Mouse (Mus musculus) heart, embryonic 11.5 days (tissue): ENCODE data around the gene Ccl2. TPM values are rescaled to one million over a fixed set of nuclear protein-coding genes. Genes with fewer than 3 reads are reported as not detected.

Experiments used
- ATAC-seq: fragments of 200-750 bp; cut with Nextera tagmentation; replicated peaks from 2 replicates; pipeline ENCODE4 v1.8.0; 2017; ENCODE audit warnings: moderate library complexity; ENCODE audit not compliant: insufficient number of reproducible peaks, low FRiP score, low TSS enrichment
- H3K27ac ChIP-seq: fragments of 300-500 bp; sonication (generic); 2 replicates; pipeline ENCODE4 v1.5.1; 2014; ENCODE audit warnings: mild to moderate bottlenecking, low read depth, low read length
- H3K27me3 ChIP-seq: fragments of 300-500 bp; sonication (generic); 2 replicates; pipeline ENCODE4 v1.6.1; 2014; ENCODE audit warnings: mild to moderate bottlenecking, low read length, mixed read lengths; ENCODE audit not compliant: control insufficient read depth, insufficient read depth
- H3K36me3 ChIP-seq: fragments of 300-500 bp; sonication (generic); 2 replicates; pipeline ENCODE4 v1.6.1; 2014; ENCODE audit warnings: mild to moderate bottlenecking, low read length, moderate library complexity, mixed read lengths; ENCODE audit not compliant: control insufficient read depth, insufficient read depth
- H3K4me1 ChIP-seq: fragments of 300-500 bp; sonication (generic); 2 replicates; pipeline ENCODE4 v1.6.1; 2014; ENCODE audit warnings: low read length; ENCODE audit not compliant: control insufficient read depth, insufficient read depth
- H3K4me2 ChIP-seq: fragments of 300-500 bp; sonication (generic); 2 replicates; pipeline ENCODE4 v1.6.1; 2014; ENCODE audit warnings: mild to moderate bottlenecking, moderate library complexity
- H3K4me3 ChIP-seq: fragments of 300-500 bp; sonication (generic); 2 replicates; pipeline ENCODE4 v1.5.1; 2014; ENCODE audit warnings: low read depth, low read length
- H3K9ac ChIP-seq: fragments of 300-500 bp; sonication (generic); 2 replicates; pipeline ENCODE4 v1.6.1; 2014; ENCODE audit warnings: mild to moderate bottlenecking, low read depth, low read length, moderate library complexity
- H3K9me3 ChIP-seq: fragments of 300-500 bp; sonication (generic); replicated peaks from 2 replicates; pipeline ENCODE4 v1.6.1; 2016; ENCODE audit warnings: low read length; ENCODE audit not compliant: control insufficient read depth
- WGBS: fragments of 180-500 bp; shearing (Covaris S2); extraction: QIAGEN DNeasy Blood & Tissue Kit; methylation state at CpG from one replicate; pipeline ENCODE4 v1.1.7; 2014; ENCODE audit not compliant: insufficient replicate concordance; 5-methylcytosine and 5-hydroxymethylcytosine counted together
- polyA plus RNA-seq: library from polyadenylated mRNA; unstranded; fragments of >200 nt; fragmentation: Nextera tagmentation; extraction: Ambion mirVana; gene quantifications from 2 replicates; pipeline ENCODE4 v1.2.1, GENCODE M21; 2014

The Ccl2 gene
- polyA plus RNA-seq, 1 experiment from 2014 or later = 8.2 TPM

GRCm38 (mm10) chr11:82072984-82073383 is 37.6 kb downstream of the Ccl2 start:
- Histone ChIP-seq H3K9me3 (no peaks in the 10 kb centered on the region), H3K4me3 (no peak overlapping the region), H3K27me3 (no peaks in the 10 kb centered on the region), H3K9ac (no peak overlapping the region), H3K27ac (no peak overlapping the region), H3K4me1 (no peaks in the 10 kb centered on the region), H3K36me3 (no peaks in the 10 kb centered on the region), H3K4me2 (no peak overlapping the region)
- ATAC-seq = no peak
- 67% methylated on average over 3 of the region's 3 CpGs for WGBS

- Histone ChIP-seq H3K9ac (no peak overlapping the region), H3K4me3 (no peak overlapping the region), H3K9me3 (no peaks in the 10 kb centered on the region), H3K27me3 (no peaks in the 10 kb centered on the region), H3K4me2 (no peak overlapping the region), H3K27ac (no peak overlapping the region), H3K4me1 (no peaks in the 10 kb centered on the region), H3K36me3 (no peaks in the 10 kb centered on the region)
- WGBS = 73% methylated on average over 3 of the region's 3 CpGs
- no peak for ATAC-seq
Measured at GRCm38 (mm10) chr11:82073686-82074085, 38.3 kb downstream of the Ccl2 start.

DNA sequence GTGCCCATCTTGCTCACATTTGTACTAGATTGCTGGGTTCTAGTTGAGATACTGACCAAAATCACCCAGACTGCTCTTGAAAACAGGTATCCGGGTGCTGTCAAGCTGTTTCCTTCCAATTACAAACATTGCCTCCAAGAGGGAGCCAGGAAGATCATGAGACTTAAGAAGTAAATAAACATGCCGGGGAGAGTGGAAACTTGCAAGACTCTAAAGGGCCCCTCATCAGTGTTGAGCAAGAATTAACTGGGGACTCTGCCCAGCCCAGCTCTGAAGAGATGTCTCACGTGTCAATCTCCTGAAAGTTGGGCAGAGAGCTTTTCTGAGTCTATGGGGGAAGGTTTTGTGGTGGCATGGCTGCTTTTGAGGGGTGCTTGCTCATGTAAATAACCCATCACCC is 41.7 kb downstream of the Ccl2 start:
- H3K4me3 ChIP-seq = no peak overlapping the region
- 62% methylated on average over 3 of the region's 3 CpGs for WGBS
- no peak overlapping the region for H3K27ac ChIP-seq
- no peak for ATAC-seq
- no peak overlapping the region for H3K4me2 ChIP-seq
- no peaks in the 10 kb centered on the region for H3K4me1 ChIP-seq
- no peaks in the 10 kb centered on the region for H3K27me3 ChIP-seq
- no peaks in the 10 kb centered on the region for H3K36me3 ChIP-seq
- H3K9me3 ChIP-seq = no peaks in the 10 kb centered on the region
- no peak overlapping the region for H3K9ac ChIP-seq

DNA sequence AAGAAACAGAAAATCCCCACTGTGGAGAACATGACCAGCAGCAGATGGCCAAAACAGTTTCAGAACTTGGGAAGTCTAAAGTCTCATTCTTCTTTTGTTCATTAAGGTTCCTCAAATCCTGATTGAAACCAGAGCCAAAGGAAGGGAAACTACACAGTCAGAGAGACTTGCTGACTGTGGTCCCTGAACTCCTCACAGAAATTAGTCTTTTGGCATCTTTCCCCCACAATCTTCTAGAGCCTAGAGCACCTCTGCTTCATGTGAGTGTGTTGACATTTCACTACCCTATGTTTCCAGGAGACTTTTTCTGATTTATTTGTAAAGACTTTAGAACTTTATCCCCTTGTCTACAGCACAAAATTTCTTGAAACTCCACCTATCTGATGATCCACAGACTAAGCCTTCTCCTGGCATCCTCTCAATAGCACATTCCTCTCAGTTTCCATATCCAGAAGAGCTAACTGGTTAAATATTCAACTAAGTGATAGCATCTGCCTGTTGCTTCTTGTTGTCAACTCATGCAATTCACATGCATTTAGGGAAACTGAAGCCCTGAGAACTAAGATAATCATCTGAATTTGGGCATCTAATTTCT is 42.9 kb downstream of the Ccl2 start:
- no peak overlapping the region for H3K4me3 ChIP-seq
- H3K4me2 ChIP-seq = no peak overlapping the region
- no peak overlapping the region for H3K27ac ChIP-seq
- no peak for ATAC-seq
- no peak overlapping the region for H3K9ac ChIP-seq
- no peaks in the 10 kb centered on the region for H3K9me3 ChIP-seq
- H3K36me3 ChIP-seq = no peaks in the 10 kb centered on the region
- H3K27me3 ChIP-seq = no peaks in the 10 kb centered on the region
- H3K4me1 ChIP-seq = no peaks in the 10 kb centered on the region

DNA sequence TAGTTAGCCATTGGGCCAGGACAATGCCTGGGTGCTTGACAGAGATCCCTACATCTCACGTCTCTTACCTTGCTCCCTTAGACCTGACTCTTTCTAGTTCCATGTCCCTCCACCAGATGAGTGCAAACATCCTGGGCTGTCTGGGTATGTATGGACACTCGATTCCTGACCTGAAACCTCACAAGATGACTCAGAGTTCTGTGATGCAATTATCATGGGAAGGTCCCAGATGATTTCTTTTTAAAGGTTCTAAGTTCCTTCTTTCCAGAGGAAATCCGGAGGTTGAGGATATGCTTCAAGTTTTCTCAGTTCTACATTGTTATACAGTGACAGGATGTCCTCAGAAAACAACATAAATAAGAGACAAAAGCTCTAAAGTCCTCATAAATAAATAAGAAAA is 45.5 kb downstream of the Ccl2 start:
- H3K4me1 ChIP-seq = no peaks in the 10 kb centered on the region
- WGBS = 67% methylated on average over 3 of the region's 3 CpGs
- ATAC-seq = no peak
- no peak overlapping the region for H3K4me2 ChIP-seq
- no peak overlapping the region for H3K27ac ChIP-seq
- H3K9ac ChIP-seq = no peak overlapping the region
- no peak overlapping the region for H3K4me3 ChIP-seq
- H3K36me3 ChIP-seq = no peaks in the 10 kb centered on the region
- H3K27me3 ChIP-seq = no peaks in the 10 kb centered on the region
- no peaks in the 10 kb centered on the region for H3K9me3 ChIP-seq

DNA sequence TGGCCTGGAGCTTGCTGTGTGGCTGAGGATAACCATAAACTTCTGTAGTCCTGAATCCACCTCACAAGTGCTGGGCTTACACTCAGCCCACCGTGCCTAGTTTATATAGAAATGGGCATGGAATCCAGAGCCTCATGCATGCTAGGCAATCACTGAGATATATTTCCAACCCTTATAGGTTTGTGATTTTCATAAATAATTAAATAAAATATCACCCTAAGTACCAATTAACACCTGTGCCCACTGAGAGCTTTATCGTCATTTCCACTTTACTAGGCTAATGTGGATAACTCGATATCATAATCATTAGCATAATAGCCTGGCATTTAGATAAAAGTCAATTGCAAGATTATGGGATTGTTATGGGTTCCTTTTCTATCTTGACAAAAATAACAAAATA is 49.0 kb downstream of the Ccl2 start:
- Histone ChIP-seq H3K27me3 (no peaks in the 10 kb centered on the region), H3K9ac (no peak overlapping the region), H3K27ac (no peak overlapping the region), H3K36me3 (no peaks in the 10 kb centered on the region), H3K4me1 (no peaks in the 10 kb centered on the region), H3K9me3 (no peaks in the 10 kb centered on the region), H3K4me2 (no peak overlapping the region), H3K4me3 (no peak overlapping the region)
- no peak for ATAC-seq
- 86% methylated on average over 3 of the region's 3 CpGs for WGBS

Other genes starting within 250 kb of the Ccl2 start
- 0.06 TPM in 1 of 2 replicates, not detected in the other for gene 5530401A14Rik, start 174.9 kb upstream of the Ccl2 start, polyA plus RNA-seq
- gene Asic2, start 67.1 kb upstream of the Ccl2 start, polyA plus RNA-seq = 0.21 and 0.25 TPM in 2 replicates
- not detected in 2 replicates for gene Gm17268, start 3.0 kb downstream of the Ccl2 start, polyA plus RNA-seq
- gene Ccl7, start 10.1 kb downstream of the Ccl2 start, polyA plus RNA-seq = 2.0 and 2.8 TPM in 2 replicates
- gene Ccl11, start 22.3 kb downstream of the Ccl2 start, polyA plus RNA-seq = not detected in 2 replicates
- 0.62 and 0.66 TPM in 2 replicates for gene Ccl12, start 66.3 kb downstream of the Ccl2 start, polyA plus RNA-seq
- gene Ccl8, start 79.6 kb downstream of the Ccl2 start, polyA plus RNA-seq = not detected in 2 replicates